Mouse (Mus musculus) liver, embryonic 14.5 days (tissue): ENCODE results near the gene 4931428F04Rik.

Source experiments
- CTCF ChIP-seq: IDR thresholded peaks from 2 replicates; pipeline ENCODE4 v1.5.1; 2016; ENCODE audit warnings: antibody characterized with exemption, low read depth, control low read depth
- EP300 ChIP-seq: IDR thresholded peaks from 2 replicates; pipeline ENCODE4 v1.6.1; 2016; ENCODE audit warnings: antibody characterized with exemption, low read depth

- peak; percentile 81 for TF ChIP-seq CTCF
- no peak for TF ChIP-seq EP300
These were observed 36.5 kb upstream of the 4931428F04Rik start, which contains the start of the genes Lrrc29 and Tmem208 for GRCm38 (mm10) chr8:105326141-105326672.
